Mouse (Mus musculus): ENCODE measurements around the gene Plbd2. TPM values are rescaled to one million over a fixed set of nuclear protein-coding genes. Genes with fewer than 3 reads are reported as not detected.
"Not testable (repeated sequence)": the region's sequence is repeated elsewhere in the genome, so short reads cannot be mapped to it uniquely, and the experiment has no call there.

Plbd2 gene
- polyA plus RNA-seq, 1 experiment from 2014 or later = 63.6 TPM

GRCm38 (mm10) chr5:120505781-120506180 lies 2.4 kb upstream of the Plbd2 start:
- TF ChIP-seq CTCF (IDR thresholded peaks at IDR 0.05; ENCODE audit: low read depth) = no peak
- Histone ChIP-seq H3K27me3 (replicated peaks; ENCODE audit: control insufficient read depth, insufficient read depth, low read length) (no peaks in the 10 kb centered on the region), H3K4me2 (replicated peaks; ENCODE audit: low read depth) (peak overlapping the region; percentile 41), H3K9ac (ENCODE audit: low read depth, low read length) (no peak overlapping the region), H3K36me3 (ENCODE audit: control insufficient read depth, insufficient read depth) (no peaks in the 10 kb centered on the region), H3K9me3 (ENCODE audit: control insufficient read depth) (no peaks in the 10 kb centered on the region), H3K4me3 (ENCODE audit: low read depth, low read length) (no peak overlapping the region), H3K4me1 (replicated peaks; ENCODE audit: control insufficient read depth, insufficient read depth, low read length) (0 out of 2 replicates have a peak, but pooled peaks cover 5% of the 10 kb centered on the region), H3K27ac (ENCODE audit: low read depth, low read length) (no peak overlapping the region)
- WGBS = 57% methylated on average over 9 of the region's 9 CpGs
- no peak for ATAC-seq

- ATAC-seq = peak; percentile 44
- 26% methylated on average over 16 of the region's 16 CpGs for WGBS
These were observed 1.9 kb upstream of the Plbd2 start for GRCm38 (mm10) chr5:120505368-120505767.

DNA sequence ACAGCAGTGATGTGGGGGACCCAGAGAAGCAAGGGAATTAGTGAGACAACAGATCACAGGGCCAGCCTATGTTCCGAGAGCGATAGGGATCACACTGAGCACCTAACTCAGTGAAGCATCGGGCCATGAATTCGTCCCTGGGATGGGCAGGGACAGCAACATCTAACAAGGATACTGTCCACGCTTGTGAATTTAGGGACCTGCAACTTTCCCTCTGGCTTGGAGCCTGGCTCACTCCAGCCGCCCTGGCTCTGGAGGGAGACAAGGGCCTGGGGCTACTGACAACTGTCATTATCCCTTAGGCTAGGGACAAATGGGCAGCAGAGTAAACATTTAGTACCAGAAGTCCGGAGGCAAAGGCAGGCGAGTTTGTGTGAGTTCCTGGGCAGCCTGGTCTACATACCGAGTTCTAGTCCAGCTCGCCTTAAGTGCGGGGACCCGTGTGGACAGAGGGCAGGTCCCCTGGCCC lies 716 bp downstream of the Plbd2 start:
- H3K27me3 ChIP-seq (replicated peaks; ENCODE audit: control insufficient read depth, insufficient read depth, low read length) = no peaks in the 10 kb centered on the region
- peak overlapping the region; percentile 94 for H3K4me3 ChIP-seq (ENCODE audit: low read depth, low read length)
- H3K27ac ChIP-seq (ENCODE audit: low read depth, low read length) = no peak overlapping the region
- H3K36me3 ChIP-seq (ENCODE audit: control insufficient read depth, insufficient read depth) = peaks cover 6% of the 10 kb centered on the region; the same call in 1 of the 2 replicates
- WGBS = 6% methylated on average over 12 of the region's 12 CpGs
- H3K9ac ChIP-seq (ENCODE audit: low read depth, low read length) = peak overlapping the region; percentile 78
- no peaks in the 10 kb centered on the region for H3K9me3 ChIP-seq (ENCODE audit: control insufficient read depth)
- 0 out of 2 replicates have a peak, but pooled peaks cover 5% of the 10 kb centered on the region for H3K4me1 ChIP-seq (replicated peaks; ENCODE audit: control insufficient read depth, insufficient read depth, low read length)
- no peak for ATAC-seq
- peak overlapping the region; percentile 91 for H3K4me2 ChIP-seq (replicated peaks; ENCODE audit: low read depth)
- no peak for TF ChIP-seq CTCF (IDR thresholded peaks at IDR 0.05; ENCODE audit: low read depth)

More at GRCm38 (mm10) chr5:120505368-120505767, 1.9 kb upstream of the Plbd2 start:
- H3K9me3 ChIP-seq (ENCODE audit: control insufficient read depth) = no peaks in the 10 kb centered on the region
- no peak overlapping the region for H3K9ac ChIP-seq (ENCODE audit: low read depth, low read length)
- no peak overlapping the region for H3K27ac ChIP-seq (ENCODE audit: low read depth, low read length)
- H3K4me2 ChIP-seq (replicated peaks; ENCODE audit: low read depth) = peak overlapping the region; percentile 41
- H3K4me1 ChIP-seq (replicated peaks; ENCODE audit: control insufficient read depth, insufficient read depth, low read length) = 0 out of 2 replicates have a peak, but pooled peaks cover 5% of the 10 kb centered on the region
- TF ChIP-seq CTCF (IDR thresholded peaks at IDR 0.05; ENCODE audit: low read depth) = peak; percentile 98
- H3K27me3 ChIP-seq (replicated peaks; ENCODE audit: control insufficient read depth, insufficient read depth, low read length) = no peaks in the 10 kb centered on the region
- H3K4me3 ChIP-seq (ENCODE audit: low read depth, low read length) = no peak overlapping the region
- no peaks in the 10 kb centered on the region for H3K36me3 ChIP-seq (ENCODE audit: control insufficient read depth, insufficient read depth)

DNA sequence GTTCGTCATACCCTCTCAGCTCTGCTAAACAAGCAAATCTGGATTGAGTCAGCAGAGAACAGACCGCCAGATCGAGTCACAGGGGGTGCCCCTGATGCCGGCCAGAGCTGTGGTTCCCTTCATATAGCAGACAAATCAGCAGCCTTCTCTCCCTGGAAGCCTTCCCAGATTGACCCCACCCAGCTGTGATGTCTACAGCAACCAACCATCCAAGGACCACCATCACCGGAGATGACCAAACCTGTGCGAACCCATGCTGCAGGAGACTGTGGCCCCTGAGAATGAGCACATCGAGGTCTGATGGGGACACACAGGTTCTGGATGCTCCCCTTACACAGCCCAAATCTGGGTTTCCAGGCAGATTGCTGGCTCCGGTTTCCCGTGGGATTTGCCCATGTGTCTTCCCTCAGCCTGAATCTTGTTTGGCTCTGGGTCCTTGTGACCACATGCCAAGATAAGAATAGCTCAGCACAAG lies 1.2 kb downstream of the Plbd2 start:
- Histone ChIP-seq H3K27ac (ENCODE audit: low read depth, low read length) (no peak overlapping the region), H3K9ac (ENCODE audit: low read depth, low read length) (peak overlapping the region; percentile 78), H3K4me3 (ENCODE audit: low read depth, low read length) (peak overlapping the region; percentile 94), H3K4me2 (replicated peaks; ENCODE audit: low read depth) (peak overlapping the region; percentile 91), H3K9me3 (ENCODE audit: control insufficient read depth) (no peaks in the 10 kb centered on the region), H3K36me3 (ENCODE audit: control insufficient read depth, insufficient read depth) (peaks cover 6% of the 10 kb centered on the region; the same call in 1 of the 2 replicates), H3K27me3 (replicated peaks; ENCODE audit: control insufficient read depth, insufficient read depth, low read length) (no peaks in the 10 kb centered on the region), H3K4me1 (replicated peaks; ENCODE audit: control insufficient read depth, insufficient read depth, low read length) (0 out of 2 replicates have a peak, but pooled peaks cover 5% of the 10 kb centered on the region)
- 57% methylated on average over 9 of the region's 9 CpGs for WGBS
- no peak for TF ChIP-seq CTCF (IDR thresholded peaks at IDR 0.05; ENCODE audit: low read depth)
- ATAC-seq = no peak

- H3K27me3 ChIP-seq (replicated peaks; ENCODE audit: control insufficient read depth, insufficient read depth, low read length); H3K4me2 ChIP-seq (replicated peaks; ENCODE audit: low read depth); H3K27ac ChIP-seq (ENCODE audit: low read depth, low read length); H3K9ac ChIP-seq (ENCODE audit: low read depth, low read length); ATAC-seq; H3K4me3 ChIP-seq (ENCODE audit: low read depth, low read length); H3K4me1 ChIP-seq (replicated peaks; ENCODE audit: control insufficient read depth, insufficient read depth, low read length); H3K9me3 ChIP-seq (ENCODE audit: control insufficient read depth): not testable (repeated sequence)
- peaks cover 11% of the 10 kb centered on the region; the same call in 1 of the 2 replicates for H3K36me3 ChIP-seq (ENCODE audit: control insufficient read depth, insufficient read depth)
- TF ChIP-seq CTCF (IDR thresholded peaks at IDR 0.05; ENCODE audit: low read depth) = 0 out of 2 replicates have a peak, but pooled peaks have one; percentile 27
- 87% methylated on average over 9 of the region's 9 CpGs for WGBS
These were observed 2.8 kb downstream of the Plbd2 start for GRCm38 (mm10) chr5:120500609-120501008.

DNA sequence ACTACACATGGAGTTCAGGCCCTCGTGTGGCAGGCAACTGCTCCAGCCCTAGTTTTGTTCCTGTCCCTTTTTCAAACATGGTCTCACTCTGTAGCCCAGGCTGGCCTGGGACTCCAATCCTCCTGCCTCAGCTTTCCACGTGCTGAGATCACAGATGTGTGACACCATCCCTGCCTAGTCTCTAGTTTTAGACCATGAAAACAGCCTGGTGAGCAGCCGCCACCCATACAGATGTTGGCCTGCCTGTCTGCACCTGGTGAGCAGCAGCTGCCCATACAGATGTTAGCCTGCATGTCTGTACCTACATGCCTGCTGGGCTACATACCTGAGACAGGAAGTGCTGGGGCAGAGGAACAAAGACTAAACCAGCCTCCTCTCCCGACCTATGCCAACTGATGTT lies 4.2 kb downstream of the Plbd2 start:
- H3K36me3 ChIP-seq (ENCODE audit: control insufficient read depth, insufficient read depth) = peaks cover 13% of the 10 kb centered on the region; the same call in 1 of the 2 replicates
- WGBS = 83% methylated on average over 4 of the region's 4 CpGs

More for the DNA sequence above, 4.2 kb downstream of the Plbd2 start:
- TF ChIP-seq CTCF (IDR thresholded peaks at IDR 0.05; ENCODE audit: low read depth) = no peak
- Histone ChIP-seq H3K9me3 (ENCODE audit: control insufficient read depth) (no peaks in the 10 kb centered on the region), H3K27ac (ENCODE audit: low read depth, low read length) (no peak overlapping the region), H3K4me1 (replicated peaks; ENCODE audit: control insufficient read depth, insufficient read depth, low read length) (0 out of 2 replicates have a peak, but pooled peaks cover 5% of the 10 kb centered on the region), H3K4me2 (replicated peaks; ENCODE audit: low read depth) (no peak overlapping the region), H3K4me3 (ENCODE audit: low read depth, low read length) (no peak overlapping the region), H3K27me3 (replicated peaks; ENCODE audit: control insufficient read depth, insufficient read depth, low read length) (no peaks in the 10 kb centered on the region), H3K9ac (ENCODE audit: low read depth, low read length) (no peak overlapping the region)
- ATAC-seq = no peak

Data from intestine, postnatal 0 days (tissue).